Mouse (Mus musculus): ENCODE measurements at regions not wholly inside any gene's neighbourhood (a gene's known extent, or its start where the extent isn't known, plus 50 kb on each side); places are given as distances from the start of the nearest gene placed in this dataset.
A peak's percentile ranks its signal among the peaks of the same experiment; 100 is the strongest.

DNA sequence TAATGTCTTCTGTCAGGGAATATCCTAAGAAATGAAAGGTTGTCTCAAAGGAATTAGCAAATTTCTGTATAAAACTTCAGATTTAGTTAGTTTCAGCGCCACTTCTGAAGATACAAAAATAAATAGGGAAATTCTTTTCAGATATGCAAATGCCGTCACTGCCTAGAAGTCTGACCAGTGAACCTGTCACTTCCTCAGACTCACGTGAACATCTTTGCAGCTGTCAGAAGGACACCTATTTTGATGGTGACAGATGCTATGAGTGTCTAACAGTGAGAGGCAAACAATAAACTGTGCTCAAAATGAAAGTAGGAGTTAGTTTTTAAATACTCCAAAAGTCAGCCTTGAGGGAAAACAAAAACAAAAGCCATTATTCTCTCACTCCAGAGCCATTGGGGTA is 57.5 kb upstream of the Igf1r start:
- intact Hi-C loops (cut with DNase I) = no loop called here
- no peak for DNase-seq (ENCODE audit: low spot score)

DNA sequence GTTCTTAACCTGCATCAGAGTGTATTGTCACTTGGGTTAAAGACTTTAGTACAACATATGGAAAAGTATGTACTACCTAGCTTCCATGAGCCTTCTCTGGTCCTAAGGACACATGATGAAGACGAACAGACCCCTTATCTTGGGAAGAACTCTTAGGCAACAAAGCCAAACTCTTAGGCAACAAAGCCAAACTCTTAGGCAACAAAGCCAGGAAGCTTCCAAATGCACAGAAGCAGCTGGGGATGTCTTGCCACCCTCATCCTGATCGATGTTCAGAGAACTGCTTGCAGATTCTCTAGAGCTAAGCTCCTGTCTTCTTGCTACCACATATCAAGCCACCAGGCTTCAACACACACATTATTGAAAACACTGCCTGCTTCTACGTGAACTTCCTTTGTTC is 59.7 kb upstream of the Igf1r start:
- intact Hi-C loops (cut with DNase I) = no loop called here
- no peak for DNase-seq (ENCODE audit: low spot score)

DNA sequence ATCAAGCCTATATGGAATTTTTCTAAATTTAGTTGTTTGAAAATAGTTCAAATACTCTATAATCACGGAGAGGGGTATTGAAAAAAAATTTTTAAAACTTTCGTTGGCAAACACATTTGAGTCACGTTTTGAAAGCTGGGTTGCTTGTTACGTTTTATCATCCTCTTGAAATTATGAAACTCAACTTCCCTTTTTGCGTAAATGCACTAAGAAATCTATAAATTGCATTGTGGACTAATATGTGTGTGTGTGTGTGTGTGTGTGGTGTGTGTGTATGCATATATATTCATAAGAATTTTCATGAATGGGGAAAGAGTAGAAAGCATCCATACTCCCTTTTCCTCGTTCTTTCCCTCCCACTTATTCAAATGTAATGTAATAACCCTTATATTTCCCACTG is 69.6 kb upstream of the Igf1r start:
- DNase-seq (ENCODE audit: low spot score) = no peak
- intact Hi-C loops (cut with DNase I) = no loop called here

DNA sequence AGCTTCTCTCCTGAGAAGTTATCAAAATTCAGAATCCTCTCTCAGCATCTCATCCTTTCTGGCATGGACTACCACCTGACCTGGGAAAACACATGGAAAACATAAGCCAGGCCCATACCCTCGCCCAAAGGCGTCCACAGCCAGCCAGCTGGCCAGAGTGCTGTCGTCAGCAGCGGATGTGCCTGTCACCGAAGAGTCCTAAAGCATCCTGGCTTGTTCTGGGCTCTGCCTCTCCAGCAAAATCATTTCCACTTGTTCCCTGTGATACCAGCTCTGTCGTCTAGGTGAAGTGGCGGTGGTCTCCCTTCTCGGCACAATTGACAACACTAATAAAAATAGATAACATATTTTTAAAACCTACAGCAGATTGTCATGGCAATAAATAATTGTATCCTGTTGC is 70.0 kb upstream of the Igf1r start:
- intact Hi-C loops (cut with DNase I) = no loop called here
- no peak for DNase-seq (ENCODE audit: low spot score)

DNA sequence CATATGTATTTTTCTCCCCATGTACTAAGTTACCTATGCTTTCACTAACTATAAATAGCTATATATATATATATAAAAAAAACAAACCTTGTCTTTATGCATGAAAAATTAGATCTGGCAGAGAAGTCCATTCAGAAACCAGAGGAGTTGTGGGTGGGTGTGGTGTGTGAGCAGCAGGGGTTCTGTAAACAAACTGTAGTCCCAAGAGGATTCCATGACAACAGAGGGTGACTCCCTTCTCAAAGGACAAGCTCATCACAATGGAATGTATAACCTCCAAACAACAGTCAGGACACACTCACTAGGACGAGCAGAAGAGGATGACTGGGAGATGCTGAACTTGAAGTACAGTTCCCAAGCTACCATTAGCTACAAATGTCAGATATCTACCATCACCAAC is 74.4 kb upstream of the Igf1r start:
- intact Hi-C loops (cut with DNase I) = no loop called here
- no peak for DNase-seq (ENCODE audit: low spot score)

DNA sequence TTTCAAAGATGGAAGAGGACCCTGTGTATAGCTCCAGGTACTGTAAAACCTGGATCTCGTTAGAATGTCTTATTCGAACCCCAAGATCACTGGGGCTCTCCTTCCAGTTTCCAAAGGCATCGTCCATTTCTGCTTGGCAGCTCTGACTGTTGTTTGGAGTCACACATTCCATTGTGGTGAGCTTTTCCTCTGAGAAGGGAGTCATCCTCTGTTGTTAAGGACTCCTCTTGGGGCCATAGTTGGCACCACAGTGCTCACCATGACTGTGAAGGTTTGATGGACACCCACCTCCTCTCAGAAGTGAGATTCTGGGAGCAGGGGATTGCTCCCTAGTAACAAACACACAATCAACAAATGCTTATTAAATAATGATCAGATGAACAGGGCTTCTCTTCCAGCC is 75.0 kb upstream of the Igf1r start:
- intact Hi-C loops (cut with DNase I) = no loop called here
- no peak for DNase-seq (ENCODE audit: low spot score)

DNA sequence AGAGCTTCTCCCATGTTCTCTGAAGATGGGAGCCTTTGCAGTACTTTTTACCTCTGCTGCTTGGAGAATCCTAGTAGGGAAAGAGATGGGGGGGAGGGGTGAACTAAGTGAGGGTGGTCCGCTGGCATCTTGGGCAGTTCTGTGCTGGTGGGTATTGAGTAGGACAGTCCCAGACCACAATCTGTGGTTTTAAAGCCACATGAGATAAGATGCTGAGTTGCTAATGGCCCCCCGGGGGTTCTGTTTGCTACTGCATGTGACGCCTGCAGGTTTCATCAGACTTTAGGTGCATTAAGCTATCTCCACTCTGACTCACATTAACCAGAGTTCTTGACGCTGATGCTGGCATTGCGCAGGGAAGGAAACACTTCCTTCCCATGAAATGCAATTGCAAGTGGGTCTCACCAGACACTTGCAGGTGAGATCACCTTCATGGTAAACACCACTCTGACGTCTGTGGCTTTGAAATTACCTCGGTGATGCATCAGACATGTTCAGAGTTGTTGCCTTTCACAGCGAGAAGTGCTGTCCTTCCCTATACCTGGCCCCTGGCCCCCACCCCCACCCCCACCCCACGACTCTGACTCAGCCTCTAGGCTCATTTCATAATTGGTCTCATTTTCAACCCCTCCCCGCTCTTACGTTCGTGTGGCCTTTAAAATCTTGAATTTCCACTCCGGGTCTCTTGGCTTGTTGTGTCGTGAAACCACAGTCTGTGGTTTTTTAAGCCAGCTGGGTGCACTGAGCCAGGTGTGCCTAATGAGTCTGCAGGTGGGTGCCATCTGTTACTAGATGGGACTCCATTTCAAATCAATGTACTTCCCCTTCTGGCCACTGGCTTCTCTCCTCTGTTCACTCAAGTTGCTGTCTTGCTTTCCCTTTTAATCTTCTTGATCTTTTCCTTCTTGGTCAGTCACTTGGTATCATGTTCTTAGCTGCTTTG is 94.8 kb upstream of the Synm start:
- intact Hi-C loops (cut with DNase I) = no loop called here

DNA sequence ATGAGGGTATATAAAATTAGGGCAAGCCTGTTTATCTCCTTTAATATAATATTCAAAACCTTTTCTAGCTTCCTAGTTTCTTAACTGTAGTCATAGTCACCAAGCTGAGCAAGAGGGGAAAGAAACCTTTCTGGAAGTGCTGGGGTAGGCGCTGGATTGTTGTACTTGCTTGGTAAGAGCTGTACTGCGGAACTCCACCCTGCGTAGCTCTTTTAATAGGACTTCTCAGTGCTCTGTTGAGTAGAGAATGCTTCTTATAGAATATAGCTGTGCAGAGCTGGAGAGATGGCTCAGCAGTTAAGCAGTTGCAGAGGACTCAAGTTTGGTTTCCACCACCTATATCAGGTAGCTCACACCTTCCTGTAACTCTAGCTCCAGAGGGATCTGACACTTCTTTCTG is 93.3 kb upstream of the Synm start:
- no peak for DNase-seq (ENCODE audit: low spot score)
- intact Hi-C loops (cut with DNase I) = no loop called here

More for the DNA sequence above, 94.8 kb upstream of the Synm start:
- DNase-seq (ENCODE audit: low spot score) = no peak

DNA sequence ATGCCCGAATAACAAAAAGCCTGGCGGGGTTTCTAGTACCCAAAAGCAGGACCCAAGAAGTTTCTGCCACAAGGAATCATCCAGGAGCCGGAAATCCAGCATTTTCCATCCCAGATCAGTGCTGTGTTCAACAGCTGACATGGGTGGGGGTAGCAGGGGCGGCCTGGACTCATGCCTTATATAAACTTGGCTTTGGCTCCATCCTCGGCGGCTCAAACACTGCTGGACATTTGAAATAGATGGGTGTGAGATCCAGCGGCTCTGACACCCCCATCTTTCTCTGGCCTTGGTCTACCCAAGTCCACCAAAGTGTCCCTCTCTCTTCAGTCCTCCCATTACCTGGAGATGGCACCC is 89.9 kb upstream of the Synm start:
- intact Hi-C loops (cut with DNase I) = no loop called here
- DNase-seq (ENCODE audit: low spot score) = no peak

DNA sequence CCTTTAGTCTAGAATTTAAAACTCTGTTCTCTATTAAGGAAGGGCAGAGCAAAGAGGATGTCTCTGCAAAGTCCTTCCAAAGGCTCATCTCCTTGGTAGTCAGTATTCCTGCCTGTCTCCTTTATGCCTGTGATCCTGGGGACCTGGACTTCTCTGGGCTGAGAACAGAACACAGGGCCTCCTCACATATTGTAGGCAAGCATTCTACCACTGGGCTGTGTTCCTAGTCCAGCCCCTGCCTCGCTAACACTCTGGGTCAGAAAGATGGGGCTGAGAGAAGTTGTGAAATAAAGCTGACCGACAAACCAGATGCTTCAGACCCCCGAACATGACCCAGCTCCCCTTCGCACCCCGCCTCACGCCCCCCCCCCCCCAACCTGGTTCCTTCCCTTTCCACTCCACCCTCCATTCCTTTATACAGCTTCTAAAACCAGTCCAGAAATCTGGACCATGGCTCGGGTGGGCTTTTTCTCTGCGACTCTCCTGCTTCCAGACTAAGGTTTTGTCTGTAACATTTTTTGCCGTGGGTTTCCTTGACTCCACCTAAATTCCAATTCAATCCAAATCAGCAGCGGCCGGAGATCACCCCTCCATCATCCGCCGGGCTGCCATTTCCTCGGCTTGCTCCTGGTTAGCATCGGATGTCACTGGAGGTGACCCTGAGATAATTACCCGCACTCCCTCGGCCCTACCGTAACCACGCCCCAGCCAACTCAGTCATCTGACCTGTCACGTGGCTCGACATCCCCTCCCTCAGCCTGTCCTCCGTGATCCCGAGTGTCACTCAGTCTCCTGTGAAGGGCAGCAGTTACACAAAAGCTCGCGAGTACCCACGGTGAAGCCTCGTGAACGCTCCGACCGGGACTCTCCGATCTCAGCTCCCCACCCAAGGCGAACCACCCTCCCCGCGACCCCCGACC is 89.3 kb upstream of the Synm start:
- intact Hi-C loops (cut with DNase I) = no loop called here
- DNase-seq (ENCODE audit: low spot score) = peak; percentile 43

DNA sequence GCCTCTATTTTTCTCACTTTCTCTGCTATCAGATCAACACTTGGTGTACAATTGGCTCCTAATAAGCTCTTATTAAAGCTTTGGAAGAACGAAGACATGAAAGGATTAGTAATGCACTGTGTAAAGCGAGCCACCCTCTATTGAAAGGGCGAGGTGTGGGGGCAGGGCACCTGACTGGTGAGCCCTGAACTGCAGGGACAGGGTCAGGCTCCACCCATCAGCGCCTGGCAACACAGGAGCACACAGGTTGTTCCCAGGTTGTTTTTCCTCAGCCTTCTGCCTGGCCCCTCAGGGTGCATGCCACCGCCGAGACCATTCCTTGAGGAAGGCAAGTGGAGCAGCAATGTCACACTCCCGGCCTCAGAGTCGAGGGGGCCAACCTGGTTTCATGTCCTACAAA is 87.3 kb upstream of the Synm start:
- DNase-seq (ENCODE audit: low spot score) = no peak
- intact Hi-C loops (cut with DNase I) = no loop called here

DNA sequence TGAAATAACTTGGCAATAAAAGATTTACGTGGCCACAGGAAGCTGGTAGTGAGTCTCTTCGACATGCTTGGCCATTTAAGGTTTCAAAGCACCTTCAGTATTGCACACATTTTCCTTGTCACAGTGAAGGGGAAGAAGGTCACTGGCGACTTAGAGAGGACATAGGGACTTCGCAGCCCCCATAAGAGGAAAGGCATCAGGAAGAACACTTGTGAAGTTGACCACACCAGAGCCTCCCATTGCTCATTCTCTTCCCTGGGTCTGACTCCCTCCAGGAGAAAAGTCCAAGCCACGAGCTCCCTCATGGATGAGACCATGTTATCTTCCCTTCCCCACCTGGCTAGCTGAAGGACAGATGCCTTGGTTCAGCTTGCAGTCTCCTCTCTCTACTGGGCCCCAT is 77.4 kb upstream of the Synm start:
- intact Hi-C loops (cut with DNase I) = no loop called here
- no peak for DNase-seq (ENCODE audit: low spot score)

DNA sequence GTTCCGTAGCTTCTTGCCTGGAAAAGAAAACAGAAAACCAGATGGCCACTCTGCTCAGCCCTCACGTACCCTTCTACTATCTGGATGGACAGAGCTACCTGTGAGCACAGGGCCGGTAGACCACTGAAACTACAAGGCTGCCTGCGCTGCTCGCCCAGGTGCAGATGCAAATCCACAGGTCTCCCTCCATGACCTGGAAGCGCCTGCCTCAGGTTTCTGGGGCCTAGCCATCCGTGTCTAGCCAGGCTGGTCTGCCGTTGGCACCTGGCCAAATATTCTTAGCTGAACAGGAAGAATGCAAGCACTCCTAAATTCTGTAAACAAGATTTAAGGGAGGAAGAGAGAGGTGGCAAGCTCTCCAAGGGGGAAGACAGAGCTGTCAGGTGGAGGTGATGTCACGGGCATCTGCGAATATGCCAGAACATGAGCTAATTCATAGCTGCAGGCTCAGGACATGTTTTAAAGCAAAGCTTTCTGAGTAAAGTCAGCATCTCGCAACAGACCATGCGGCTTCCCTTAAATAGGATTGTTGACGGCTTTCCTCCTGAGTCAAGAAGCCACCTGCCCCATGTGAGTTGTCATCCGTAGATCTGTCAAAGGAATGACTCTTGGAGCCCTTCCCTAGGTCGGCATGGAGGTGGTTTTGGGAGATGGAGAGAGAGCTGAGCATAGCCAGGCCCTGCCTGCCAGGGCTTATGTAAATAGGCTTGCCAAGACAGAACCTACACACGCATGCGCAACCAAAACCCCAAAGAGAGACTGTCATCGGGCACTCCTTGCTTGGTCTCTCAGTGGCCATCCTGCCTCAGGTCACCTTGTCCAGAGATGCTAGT is 76.8 kb upstream of the Synm start:
- intact Hi-C loops (cut with DNase I) = no loop called here
- no peak for DNase-seq (ENCODE audit: low spot score)

DNA sequence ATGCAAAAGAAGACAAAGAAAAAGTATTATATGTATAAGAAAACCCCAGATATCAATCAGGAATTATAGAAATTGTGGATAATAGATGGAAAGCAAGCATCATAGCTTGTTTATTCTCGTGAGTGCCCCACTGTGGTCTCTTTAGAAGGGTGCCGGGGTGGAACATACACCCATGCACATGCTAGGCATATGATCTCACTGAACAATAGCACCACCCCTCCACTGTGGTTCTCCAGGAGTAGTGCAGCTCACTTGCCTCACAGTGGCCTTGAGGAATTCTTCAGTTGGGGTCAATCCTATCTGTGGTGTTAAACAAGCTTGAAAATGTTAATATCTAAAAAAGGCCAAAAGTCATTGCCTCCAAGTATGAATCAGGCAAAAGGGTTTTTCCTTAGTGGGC is 72.2 kb upstream of the Synm start:
- intact Hi-C loops (cut with DNase I) = no loop called here
- DNase-seq (ENCODE audit: low spot score) = no peak

DNA sequence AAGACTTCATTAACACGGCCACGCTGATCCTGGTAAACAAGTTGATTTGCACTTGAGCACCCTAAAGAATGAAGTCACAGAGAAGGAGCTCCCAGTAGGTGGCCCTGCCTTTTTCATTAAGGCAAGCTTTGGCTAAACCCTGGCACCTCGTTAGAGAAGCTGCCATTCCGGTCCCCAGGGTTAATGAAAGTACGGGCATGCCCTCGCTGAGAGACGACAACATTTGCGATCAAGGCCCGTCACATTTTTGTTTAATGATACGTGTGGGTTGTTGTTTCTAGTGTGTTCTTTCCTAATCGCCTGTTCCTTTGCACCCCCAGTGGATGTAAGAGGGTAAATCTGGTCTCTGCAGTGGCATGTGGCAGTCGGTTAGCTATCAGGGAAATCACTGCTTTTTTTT is 67.8 kb upstream of the Synm start:
- no peak for DNase-seq (ENCODE audit: low spot score)
- intact Hi-C loops (cut with DNase I) = no loop called here

DNA sequence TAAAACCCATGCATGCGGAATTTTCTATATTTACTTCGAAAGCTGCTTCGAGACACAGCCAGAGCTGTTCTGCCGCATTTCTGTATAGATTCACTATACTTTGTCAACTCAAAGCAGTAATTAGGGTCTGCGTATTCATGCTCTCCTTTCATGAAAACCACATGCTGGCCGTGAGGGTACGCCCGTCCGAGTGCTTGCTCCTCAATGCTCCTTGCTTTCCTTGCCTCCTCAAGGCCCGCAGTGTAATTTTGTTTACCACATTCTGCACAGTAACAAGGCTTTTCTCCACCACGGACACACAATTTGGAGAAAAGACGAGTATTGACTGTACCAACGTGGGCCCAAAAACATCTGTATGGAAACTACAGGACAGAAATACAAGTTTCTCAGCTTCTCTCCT is 67.4 kb upstream of the Synm start:
- no peak for DNase-seq (ENCODE audit: low spot score)
- intact Hi-C loops (cut with DNase I) = no loop called here

DNA sequence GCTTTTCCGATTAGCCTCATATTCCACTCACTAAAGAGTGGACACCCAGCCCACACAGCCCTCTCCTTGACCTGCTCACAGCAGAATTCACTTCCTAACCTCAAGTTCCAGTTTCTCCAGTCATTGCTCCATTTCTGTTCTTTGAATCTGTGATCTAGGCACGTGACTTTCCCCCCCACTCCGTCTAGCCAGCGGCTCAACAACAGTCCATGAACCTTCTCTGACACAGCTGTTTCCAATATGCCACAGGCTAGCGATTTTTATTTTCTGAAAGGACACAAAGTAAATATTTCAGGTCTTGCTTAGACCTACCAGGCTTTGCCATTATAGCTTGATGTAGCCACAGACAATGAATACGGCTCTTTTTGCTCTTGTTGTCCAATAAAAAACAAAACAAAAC is 66.8 kb upstream of the Synm start:
- intact Hi-C loops (cut with DNase I) = no loop called here
- no peak for DNase-seq (ENCODE audit: low spot score)

DNA sequence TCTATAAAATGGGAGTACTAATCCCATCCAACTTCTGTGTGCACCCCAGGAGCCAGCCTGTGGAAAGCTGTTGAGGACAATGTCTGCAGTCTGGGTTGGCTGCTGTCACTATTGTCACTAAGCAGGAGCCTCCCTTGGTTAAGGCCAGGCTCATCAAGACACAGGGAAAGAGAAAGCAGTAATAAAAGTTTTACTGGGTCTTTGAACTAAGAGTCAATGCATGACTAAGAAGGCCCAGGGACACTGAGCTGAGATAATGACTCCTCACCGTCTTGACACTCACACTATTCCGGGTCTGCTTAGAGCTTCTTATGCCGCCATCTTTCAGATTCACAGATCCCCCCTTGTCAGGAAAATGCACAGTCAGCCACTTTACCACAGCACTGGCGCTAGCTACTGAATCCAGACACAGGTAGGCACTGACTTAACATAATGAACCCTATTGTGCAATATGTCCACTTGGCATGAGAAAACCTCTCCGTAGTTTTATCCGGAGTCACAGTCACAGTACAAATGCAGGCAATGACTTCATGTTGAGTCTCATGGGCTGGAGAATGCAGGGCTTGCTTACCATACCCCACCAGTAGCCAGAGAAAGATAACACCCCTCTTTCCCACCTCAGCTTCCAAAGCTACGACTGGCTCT is 66.2 kb upstream of the Synm start:
- DNase-seq (ENCODE audit: low spot score) = no peak
- intact Hi-C loops (cut with DNase I) = no loop called here

DNA sequence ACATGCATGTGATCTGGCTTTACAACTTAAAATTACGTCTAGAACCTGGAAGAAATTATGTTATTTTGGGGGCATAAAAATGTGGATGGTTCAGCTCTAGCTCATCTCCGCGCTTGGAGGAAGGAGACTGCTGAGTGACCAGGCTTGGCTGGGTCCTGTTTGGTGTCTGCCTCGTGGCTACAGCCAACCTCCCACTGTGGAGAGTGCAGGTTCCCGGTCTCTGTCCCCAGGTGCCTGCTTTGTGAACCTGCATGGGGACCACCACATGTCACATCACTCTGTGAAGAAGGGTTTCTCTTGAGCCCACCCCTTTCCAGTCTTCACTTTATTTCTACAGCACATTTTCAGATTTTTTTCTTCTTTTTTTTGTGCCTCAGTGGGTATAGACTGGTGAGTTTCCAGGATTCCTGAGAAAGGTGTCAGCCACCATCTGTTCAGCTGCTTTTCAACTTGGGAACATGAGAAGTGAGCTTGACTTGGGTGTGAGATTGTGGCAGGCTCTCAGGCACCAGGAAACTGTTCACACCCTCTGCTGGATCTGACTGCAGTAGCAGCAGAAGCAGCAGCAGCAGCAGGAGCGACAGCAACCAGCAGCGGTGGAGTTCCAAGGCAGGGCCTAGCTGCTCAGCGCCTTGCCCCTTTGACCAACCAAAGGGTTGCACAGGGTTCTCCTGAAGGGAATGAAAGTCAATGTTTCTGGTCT is 64.6 kb upstream of the Synm start:
- no peak for DNase-seq (ENCODE audit: low spot score)
- intact Hi-C loops (cut with DNase I) = no loop called here
